Mouse (Mus musculus): ENCODE measurements at regions not wholly inside any gene's neighbourhood (a gene's known extent, or its start where the extent isn't known, plus 50 kb on each side); places are given as distances from the start of the nearest gene placed in this dataset.
"Not testable (repeated sequence)": the region's sequence is repeated elsewhere in the genome, so short reads cannot be mapped to it uniquely, and the experiment has no call there.

- peak in 1 of 2 experiments; percentile 9 for DNase-seq (ENCODE audit: low spot score in 2 of 2)
These were observed 336.5 kb downstream of the Fscb start for GRCm38 (mm10) chr12:64137997-64138396.

- no peak for DNase-seq (ENCODE audit: low spot score in 2 of 2)
These were observed 358.1 kb downstream of the Fscb start for GRCm38 (mm10) chr12:64116438-64116837.

- peak in 1 of 2 experiments; percentile 8 for DNase-seq (ENCODE audit: low spot score in 2 of 2)
These were observed 360.0 kb downstream of the Fscb start for GRCm38 (mm10) chr12:64114476-64114875.

- peak; percentile 17 to 46 for DNase-seq (ENCODE audit: low spot score in 2 of 2)
These were observed 370.3 kb downstream of the Fscb start for GRCm38 (mm10) chr12:64104214-64104613.

- DNase-seq (ENCODE audit: low spot score in 2 of 2): no peak
These were observed 397.7 kb downstream of the Fscb start for GRCm38 (mm10) chr12:64076789-64077188.

- DNase-seq (ENCODE audit: low spot score in 2 of 2): peak; percentile 4 to 13
These were observed 429.0 kb downstream of the Fscb start for GRCm38 (mm10) chr12:64045528-64045927.

- not testable (repeated sequence) for DNase-seq (ENCODE audit: low spot score in 2 of 2)
These were observed 465.9 kb downstream of the Fscb start for GRCm38 (mm10) chr12:64008631-64009030.
